Mouse (Mus musculus) E14TG2a.4 (cell line): ENCODE measurements around the gene Sorcs1.

Source experiments
- CTCF ChIP-seq: conservative IDR thresholded peaks from 2 replicates; pipeline ENCODE4 v1.5.1; 2014; ENCODE audit warnings: low read length
- POU5F1 ChIP-seq: IDR thresholded peaks from 2 replicates; pipeline ENCODE4 v1.6.1; 2014; ENCODE audit warnings: low read length, borderline replicate concordance

- TF ChIP-seq CTCF (no peak), POU5F1 (no peak)
Observed at GRCm38 (mm10) chr19:50642121-50642520, 36.3 kb downstream of the Sorcs1 start.
